18 mouse cellular contexts compared by ENCODE assay signal in genomic region chr9:60180114-60180513, GRCm38 (mm10).
A peak's percentile ranks its signal among the peaks of the same experiment; 100 is the strongest.
DNase-seq lines count a peak whose midpoint lies in the region; ATAC-seq and TF ChIP-seq lines count a peak whose summit lies in the region.
"Had no signal": no experiment of that assay in that cellular context is flagged by ENCODE, and none has a peak within 500 bp of the region (broad histone marks: within the 10 kb centered on the region; RNA-seq: fewer than 3 reads in every experiment).

No protein-coding gene starts in this region.

- no peaks in the 10 kb centered on the region for H3K36me3 ChIP-seq in intestine, embryonic 14.5 days (ENCODE audit: control insufficient read depth, insufficient read depth, low read length)
- no peaks in the 10 kb centered on the region for H3K36me3 ChIP-seq in intestine, embryonic 15.5 days
- no peaks in the 10 kb centered on the region for H3K36me3 ChIP-seq in liver, postnatal 0 days (replicated peaks; ENCODE audit: insufficient read depth, low read length)
- H3K36me3 ChIP-seq in liver, embryonic 12.5 days: no peaks in the 10 kb centered on the region
- H3K36me3 ChIP-seq in limb, embryonic 10.5 days: no peaks in the 10 kb centered on the region
- H3K36me3 ChIP-seq in stomach, embryonic 15.5 days: no peaks in the 10 kb centered on the region
- no peaks in the 10 kb centered on the region for H3K36me3 ChIP-seq in heart, embryonic 11.5 days (ENCODE audit: control insufficient read depth, insufficient read depth, low read length)
- H3K36me3 ChIP-seq: embryonic facial prominence, embryonic 12.5 days; forebrain, embryonic 15.5 days; heart, embryonic 13.5 days; hindbrain, embryonic 12.5 days had no signal

- 26% methylated on average over 6 of the region's 6 CpGs for WGBS in intestine, embryonic 14.5 days
- WGBS in intestine, embryonic 15.5 days: 37% methylated on average over 6 of the region's 6 CpGs
- 62% methylated on average over 6 of the region's 6 CpGs for WGBS in liver, postnatal 0 days (ENCODE audit: insufficient replicate concordance)
- 73% methylated on average over 6 of the region's 6 CpGs for WGBS in liver, embryonic 12.5 days (ENCODE audit: insufficient replicate concordance)
- 79% methylated on average over 6 of the region's 6 CpGs for WGBS in limb, embryonic 10.5 days
- 37% methylated on average over 6 of the region's 6 CpGs for WGBS in stomach, embryonic 15.5 days
- 81% methylated on average over 6 of the region's 6 CpGs for WGBS in heart, embryonic 11.5 days (ENCODE audit: insufficient replicate concordance)

- no peak overlapping the region for H3K4me3 ChIP-seq in intestine, embryonic 14.5 days (ENCODE audit: low read depth, low read length)
- H3K4me3 ChIP-seq in intestine, embryonic 15.5 days (replicated peaks): no peak overlapping the region
- no peak overlapping the region for H3K4me3 ChIP-seq in liver, postnatal 0 days (ENCODE audit: low read depth, low read length)
- no peak overlapping the region for H3K4me3 ChIP-seq in liver, embryonic 12.5 days
- H3K4me3 ChIP-seq in limb, embryonic 10.5 days: no peak overlapping the region
- H3K4me3 ChIP-seq in stomach, embryonic 15.5 days (replicated peaks): no peak overlapping the region
- H3K4me3 ChIP-seq in heart, embryonic 11.5 days (ENCODE audit: low read depth, low read length): no peak overlapping the region
- H3K4me3 ChIP-seq: embryonic facial prominence, embryonic 12.5 days; forebrain, embryonic 15.5 days; heart, embryonic 13.5 days; hindbrain, embryonic 12.5 days had no signal

- TF ChIP-seq CTCF in liver, postnatal 0 days (IDR thresholded peaks at IDR 0.05; ENCODE audit: low read depth): no peak

- H3K27ac ChIP-seq in intestine, embryonic 14.5 days (ENCODE audit: low read depth): 0 out of 2 replicates have a peak overlapping the region, but pooled peaks have one; percentile 22
- no peak overlapping the region for H3K27ac ChIP-seq in intestine, embryonic 15.5 days
- peak overlapping the region; percentile 60 for H3K27ac ChIP-seq in liver, postnatal 0 days (ENCODE audit: low read depth)
- H3K27ac ChIP-seq in liver, embryonic 12.5 days: no peak overlapping the region
- H3K27ac ChIP-seq in limb, embryonic 10.5 days: peak overlapping the region; percentile 11; the same call in 1 of the 2 replicates
- H3K27ac ChIP-seq in stomach, embryonic 15.5 days: peak overlapping the region; percentile 53
- no peak overlapping the region for H3K27ac ChIP-seq in heart, embryonic 11.5 days (ENCODE audit: low read depth, low read length)
- H3K27ac ChIP-seq: embryonic facial prominence, embryonic 12.5 days; forebrain, embryonic 15.5 days; heart, embryonic 13.5 days; hindbrain, embryonic 12.5 days had no signal

- peaks cover 17% of the 10 kb centered on the region; the same call in 1 of the 2 replicates for H3K4me1 ChIP-seq in intestine, embryonic 14.5 days (replicated peaks; ENCODE audit: control insufficient read depth, insufficient read depth, low read length)
- H3K4me1 ChIP-seq in intestine, embryonic 15.5 days (replicated peaks): no peaks in the 10 kb centered on the region
- peaks cover 5% of the 10 kb centered on the region; the same call in 1 of the 2 replicates for H3K4me1 ChIP-seq in liver, postnatal 0 days (ENCODE audit: insufficient read depth)
- no peaks in the 10 kb centered on the region for H3K4me1 ChIP-seq in liver, embryonic 12.5 days
- peaks cover 33% of the 10 kb centered on the region for H3K4me1 ChIP-seq in limb, embryonic 10.5 days
- peaks cover 13% of the 10 kb centered on the region for H3K4me1 ChIP-seq in stomach, embryonic 15.5 days
- H3K4me1 ChIP-seq in heart, embryonic 11.5 days (ENCODE audit: control insufficient read depth, insufficient read depth, low read length): no peaks in the 10 kb centered on the region; the same call in 1 of the 2 replicates
- H3K4me1 ChIP-seq: forebrain, embryonic 15.5 days; heart, embryonic 13.5 days had no signal

- no peaks in the 10 kb centered on the region for H3K9me3 ChIP-seq in intestine, embryonic 14.5 days (ENCODE audit: control insufficient read depth, low read length)
- no peaks in the 10 kb centered on the region for H3K9me3 ChIP-seq in intestine, embryonic 15.5 days
- H3K9me3 ChIP-seq in liver, postnatal 0 days (ENCODE audit: low read length): no peaks in the 10 kb centered on the region
- no peaks in the 10 kb centered on the region for H3K9me3 ChIP-seq in liver, embryonic 12.5 days (replicated peaks)
- no peaks in the 10 kb centered on the region for H3K9me3 ChIP-seq in limb, embryonic 10.5 days (replicated peaks)
- no peaks in the 10 kb centered on the region for H3K9me3 ChIP-seq in stomach, embryonic 15.5 days
- no peaks in the 10 kb centered on the region for H3K9me3 ChIP-seq in heart, embryonic 11.5 days (replicated peaks; ENCODE audit: control insufficient read depth, low read length)
- H3K9me3 ChIP-seq: embryonic facial prominence, embryonic 12.5 days; forebrain, embryonic 15.5 days; heart, embryonic 13.5 days; hindbrain, embryonic 12.5 days had no signal

- DNase-seq in intestine, embryonic 14.5 days (ENCODE audit: low spot score): no peak
- DNase-seq in liver, postnatal 0 days: no peak
- no peak for DNase-seq in limb, embryonic 10.5 days (ENCODE audit: low spot score)
- no peak for DNase-seq in layer of hippocampus, postnatal 25 days (ENCODE audit: extremely low spot score in 1 of 2, low spot score in 1 of 2)
- DNase-seq: adrenal gland, postnatal 10 days; cerebellum, adult 11-12 months; cerebellum, adult 9-10 months; cerebellum, postnatal 25 days; gastrocnemius, postnatal 10 days; heart, postnatal 36 days had no signal

- TF ChIP-seq EP300 in liver, postnatal 0 days (IDR thresholded peaks at IDR 0.05; ENCODE audit: low read depth): no peak

- H3K9ac ChIP-seq in intestine, embryonic 14.5 days (ENCODE audit: low read length): no peak overlapping the region
- no peak overlapping the region for H3K9ac ChIP-seq in intestine, embryonic 15.5 days
- H3K9ac ChIP-seq in liver, postnatal 0 days (replicated peaks): no peak overlapping the region
- H3K9ac ChIP-seq in liver, embryonic 12.5 days: no peak overlapping the region
- no peak overlapping the region for H3K9ac ChIP-seq in stomach, embryonic 15.5 days
- H3K9ac ChIP-seq in heart, embryonic 11.5 days (ENCODE audit: low read depth, low read length): no peak overlapping the region
- H3K9ac ChIP-seq: embryonic facial prominence, embryonic 12.5 days; forebrain, embryonic 15.5 days; heart, embryonic 13.5 days; hindbrain, embryonic 12.5 days had no signal

- no peaks in the 10 kb centered on the region for H3K27me3 ChIP-seq in intestine, embryonic 14.5 days (replicated peaks; ENCODE audit: control insufficient read depth, insufficient read depth, low read length)
- H3K27me3 ChIP-seq in intestine, embryonic 15.5 days (replicated peaks): no peaks in the 10 kb centered on the region
- no peaks in the 10 kb centered on the region for H3K27me3 ChIP-seq in liver, postnatal 0 days (ENCODE audit: insufficient read depth, low read length)
- H3K27me3 ChIP-seq in liver, embryonic 12.5 days (replicated peaks): no peaks in the 10 kb centered on the region
- no peaks in the 10 kb centered on the region for H3K27me3 ChIP-seq in limb, embryonic 10.5 days (ENCODE audit: low read depth, poor library complexity, severe bottlenecking)
- no peaks in the 10 kb centered on the region for H3K27me3 ChIP-seq in stomach, embryonic 15.5 days (replicated peaks)
- no peaks in the 10 kb centered on the region for H3K27me3 ChIP-seq in heart, embryonic 11.5 days (ENCODE audit: control insufficient read depth, insufficient read depth, low read length)
- H3K27me3 ChIP-seq: embryonic facial prominence, embryonic 12.5 days; forebrain, embryonic 15.5 days; heart, embryonic 13.5 days; hindbrain, embryonic 12.5 days had no signal

- no peak for ATAC-seq in intestine, embryonic 14.5 days (replicated peaks; ENCODE audit: low FRiP score, low TSS enrichment, low read depth)
- no peak for ATAC-seq in intestine, embryonic 15.5 days
- peak; percentile 47 for ATAC-seq in liver, postnatal 0 days
- ATAC-seq in liver, embryonic 12.5 days: no peak
- ATAC-seq in stomach, embryonic 15.5 days (ENCODE audit: insufficient read depth, low FRiP score, low read depth): peak; percentile 66; the same call in 1 of the 2 replicates
- no peak for ATAC-seq in heart, embryonic 11.5 days (replicated peaks; ENCODE audit: insufficient number of reproducible peaks, low FRiP score, low TSS enrichment)
- ATAC-seq: forebrain, embryonic 15.5 days had no signal

- H3K4me2 ChIP-seq in intestine, embryonic 14.5 days (ENCODE audit: low read length): no peak overlapping the region
- H3K4me2 ChIP-seq in intestine, embryonic 15.5 days (replicated peaks): no peak overlapping the region
- no peak overlapping the region for H3K4me2 ChIP-seq in liver, postnatal 0 days (ENCODE audit: low read depth, low read length)
- H3K4me2 ChIP-seq in liver, embryonic 12.5 days: no peak overlapping the region
- H3K4me2 ChIP-seq in stomach, embryonic 15.5 days: no peak overlapping the region
- H3K4me2 ChIP-seq in heart, embryonic 11.5 days: no peak overlapping the region
- H3K4me2 ChIP-seq: embryonic facial prominence, embryonic 12.5 days; forebrain, embryonic 15.5 days; heart, embryonic 13.5 days; hindbrain, embryonic 12.5 days had no signal

Comparison
In these comparisons a context has a peak if more than half of its experiments do, and no peak if none do; other contexts are left out.
1. ATAC-seq: peak in liver, postnatal 0 days (single experiment) and stomach, embryonic 15.5 days (single experiment); none in intestine, embryonic 14.5 days (single experiment), intestine, embryonic 15.5 days (single experiment), liver, embryonic 12.5 days (single experiment) and heart, embryonic 11.5 days (single experiment).
2. H3K27ac ChIP-seq: peak in intestine, embryonic 14.5 days (single experiment), liver, postnatal 0 days (single experiment), limb, embryonic 10.5 days (single experiment) and stomach, embryonic 15.5 days (single experiment); none in intestine, embryonic 15.5 days (single experiment), liver, embryonic 12.5 days (single experiment) and heart, embryonic 11.5 days (single experiment).